Mouse (Mus musculus) ES-E14 (cell line): Measurements from ENCODE around the gene Zfp369. TPM values are rescaled to one million over a fixed set of nuclear protein-coding genes. Genes with fewer than 3 reads are reported as not detected.
"Not testable (repeated sequence)": the region's sequence is repeated elsewhere in the genome, so short reads cannot be mapped to it uniquely, and the experiment has no call there.

ENCODE experiments used
- DNase-seq: peaks from one replicate; pipeline ENCODE4 v3.0.0-alpha.2; 2013; ENCODE audit warnings: low read depth, low spot score
- H3K27ac ChIP-seq: 2 replicates; pipeline ENCODE4 v1.5.1; 2012; ENCODE audit warnings: low read depth, mild to moderate bottlenecking, low read length, moderate library complexity, mixed read lengths; ENCODE audit not compliant: poor library complexity, insufficient read depth, severe bottlenecking
- H3K36me3 ChIP-seq: 2 replicates; pipeline ENCODE4 v1.6.1; 2012; ENCODE audit warnings: mild to moderate bottlenecking, low read length, moderate library complexity, mixed read lengths; ENCODE audit not compliant: control insufficient read depth, poor library complexity, insufficient read depth, severe bottlenecking
- H3K4me1 ChIP-seq, 2 experiments: fragments of 150-350 bp in 1 of 2; sonication (generic) in 1 of 2; 2 replicates each; pipeline ENCODE4 v1.6.1; 2012; ENCODE audit warnings: low read length in 2 of 2, mild to moderate bottlenecking in 1 of 2, mixed read lengths in 1 of 2; ENCODE audit not compliant: control insufficient read depth in 2 of 2, insufficient read depth in 2 of 2, poor library complexity in 1 of 2
- H3K4me3 ChIP-seq, 2 experiments: fragments of 150-350 bp in 1 of 2; sonication (generic) in 1 of 2; 2 replicates each; pipeline ENCODE4 v1.5.1; 2012; ENCODE audit warnings: low read length in 2 of 2, low read depth in 1 of 2, mild to moderate bottlenecking in 1 of 2, mixed read lengths in 1 of 2; ENCODE audit not compliant: insufficient read depth in 1 of 2, poor library complexity in 1 of 2, severe bottlenecking in 1 of 2
- H3K9ac ChIP-seq: 2 replicates; pipeline ENCODE4 v1.6.1; 2012; ENCODE audit warnings: low read depth, mild to moderate bottlenecking, low read length, mixed read lengths; ENCODE audit not compliant: poor library complexity, insufficient read depth, severe bottlenecking
- H3K9me3 ChIP-seq: fragments of 150-350 bp; sonication (generic); 2 replicates; pipeline ENCODE4 v1.6.1; 2012; ENCODE audit warnings: low read depth, mild to moderate bottlenecking, low read length; ENCODE audit not compliant: control insufficient read depth, insufficient read depth
- CHD2 ChIP-seq: IDR thresholded peaks from 2 replicates; pipeline ENCODE4 v1.6.1; 2014; ENCODE audit warnings: mild to moderate bottlenecking, low read depth, low read length, inconsistent platforms
- HCFC1 ChIP-seq: IDR thresholded peaks from 2 replicates; pipeline ENCODE4 v1.6.1; 2012; ENCODE audit warnings: low read length, inconsistent platforms, borderline replicate concordance; ENCODE audit not compliant: insufficient read depth
- MAFK ChIP-seq: IDR thresholded peaks from 2 replicates; pipeline ENCODE4 v1.6.1; 2014; ENCODE audit warnings: mild to moderate bottlenecking, low read depth, low read length, inconsistent platforms; ENCODE audit not compliant: insufficient read depth
- ZC3H11A ChIP-seq: IDR thresholded peaks from 2 replicates; pipeline ENCODE4 v1.6.1; 2012; ENCODE audit warnings: low read depth, mild to moderate bottlenecking, inconsistent platforms, low read length, borderline replicate concordance
- ZNF384 ChIP-seq: IDR thresholded peaks from 2 replicates; pipeline ENCODE4 v1.6.1; 2012; ENCODE audit warnings: low read depth, low read length, inconsistent platforms
- in situ Hi-C, 2 experiments: fragments of 600-800 bp; cut with MboI; formaldehyde crosslinking; loops; one replicate each; pipeline ENCODE4 v1.15.1; 2025; ENCODE audit warnings: low sequenced_read_pairs in 2 of 2, inconsistent platforms in 1 of 2; ENCODE audit not compliant: unreplicated experiment in 2 of 2
- total RNA-seq: library from RNA; depleted of rRNA; stranded (reverse); fragments of 300-350 nt; gene quantifications from 2 replicates; pipeline ENCODE4 v1.2.3, GENCODE M21; 2012; rRNA removed

Gene Zfp369
- total RNA-seq, 1 experiment, result 30.7 TPM

DNA sequence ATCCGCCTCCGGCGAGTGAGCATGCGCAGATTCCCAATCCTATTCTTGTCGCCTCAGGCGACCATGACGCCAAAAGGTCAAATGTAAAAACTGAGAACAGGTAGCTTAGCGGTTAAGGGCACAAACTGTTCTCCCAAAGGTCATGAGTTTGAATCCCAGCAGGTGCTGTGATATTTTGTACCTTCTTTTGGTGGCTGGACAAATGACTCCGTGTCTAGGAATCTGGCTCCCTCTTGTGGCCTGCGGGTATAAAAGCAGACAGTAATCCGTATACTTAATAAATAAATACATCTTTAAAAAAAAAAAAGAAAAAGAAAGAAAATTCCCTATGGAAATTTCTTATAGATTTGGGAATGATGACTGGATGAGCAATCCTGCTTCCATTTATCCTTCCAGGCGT, 32.2 kb downstream of the Zfp369 start:
- in situ Hi-C loops, H3K36me3 ChIP-seq, H3K4me1 ChIP-seq, H3K27ac ChIP-seq, H3K9me3 ChIP-seq: not testable (repeated sequence)
- Histone ChIP-seq H3K4me3 (peak overlapping the region; percentile 55 to 72), H3K9ac (peak overlapping the region; percentile 70)
- peak; percentile 56 for DNase-seq
- peak; percentile 31; the same call in 1 of the 2 replicates for TF ChIP-seq ZNF384

DNA sequence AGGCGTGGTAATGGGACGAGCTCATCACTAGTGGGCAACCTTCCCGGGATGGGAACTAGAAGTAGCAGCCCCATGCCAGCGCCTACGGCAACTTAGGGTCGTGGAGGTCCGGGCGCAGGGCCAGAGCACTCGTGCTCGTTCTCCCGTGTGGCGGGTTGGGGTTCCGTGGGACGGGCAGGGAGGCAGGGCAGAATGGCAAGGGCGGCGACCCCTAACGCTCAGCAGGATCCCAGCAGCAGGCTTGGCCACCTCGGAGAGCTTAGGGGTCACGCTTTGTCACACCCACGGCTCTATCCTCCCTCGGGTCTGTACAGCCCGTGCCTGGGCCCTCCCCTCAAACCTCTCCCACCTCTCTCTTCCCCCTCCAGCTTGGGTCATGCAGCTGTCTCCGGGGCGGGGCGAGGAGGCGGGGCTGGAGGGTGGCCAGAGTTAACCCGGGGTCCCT, 32.7 kb downstream of the Zfp369 start:
- Histone ChIP-seq H3K4me3 (peak overlapping the region; percentile 55 to 72), H3K4me1 (peaks cover 0 to 3% of the 10 kb centered on the region in 2 experiments; a peak in 1 of 4 replicates), H3K36me3 (no peaks in the 10 kb centered on the region), H3K9ac (peak overlapping the region; percentile 70), H3K27ac (no peak overlapping the region), H3K9me3 (no peaks in the 10 kb centered on the region)
- TF ChIP-seq HCFC1 (no peak), ZNF384 (no peak), ZC3H11A (no peak), MAFK (no peak), CHD2 (no peak)
- in situ Hi-C loops, result no loop called here
- DNase-seq, result peak; percentile 36

DNA sequence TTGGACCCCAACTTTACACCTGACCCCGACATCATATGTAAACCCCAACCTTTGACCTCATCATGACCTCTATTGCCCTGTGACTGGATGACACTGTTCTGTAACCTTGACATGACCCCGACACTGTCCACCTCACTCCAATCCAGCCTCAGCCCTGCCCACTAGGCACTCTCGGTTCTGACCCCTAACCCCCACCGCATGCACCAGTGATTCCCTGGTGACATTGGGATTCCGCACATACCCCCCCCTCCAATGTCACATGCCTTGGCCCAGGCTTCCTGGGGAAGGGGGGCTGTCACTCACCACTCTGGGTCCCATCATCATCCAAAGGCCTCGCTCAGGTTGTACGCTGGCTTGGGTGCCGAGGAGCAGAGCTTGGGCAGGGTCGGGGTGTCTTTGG, 33.2 kb downstream of the Zfp369 start:
- H3K4me1 ChIP-seq, result peaks cover 0 to 3% of the 10 kb centered on the region in 2 experiments; a peak in 1 of 4 replicates
- no peak for DNase-seq
- H3K27ac ChIP-seq, result no peak overlapping the region
- no peaks in the 10 kb centered on the region for H3K36me3 ChIP-seq
- in situ Hi-C loops, result no loop called here
- H3K4me3 ChIP-seq, result no peak overlapping the region
- H3K9ac ChIP-seq, result no peak overlapping the region
- no peaks in the 10 kb centered on the region for H3K9me3 ChIP-seq
- TF ChIP-seq ZC3H11A, result no peak
- TF ChIP-seq HCFC1, result no peak
- no peak for TF ChIP-seq MAFK
- TF ChIP-seq ZNF384, result no peak
- no peak for TF ChIP-seq CHD2

DNA sequence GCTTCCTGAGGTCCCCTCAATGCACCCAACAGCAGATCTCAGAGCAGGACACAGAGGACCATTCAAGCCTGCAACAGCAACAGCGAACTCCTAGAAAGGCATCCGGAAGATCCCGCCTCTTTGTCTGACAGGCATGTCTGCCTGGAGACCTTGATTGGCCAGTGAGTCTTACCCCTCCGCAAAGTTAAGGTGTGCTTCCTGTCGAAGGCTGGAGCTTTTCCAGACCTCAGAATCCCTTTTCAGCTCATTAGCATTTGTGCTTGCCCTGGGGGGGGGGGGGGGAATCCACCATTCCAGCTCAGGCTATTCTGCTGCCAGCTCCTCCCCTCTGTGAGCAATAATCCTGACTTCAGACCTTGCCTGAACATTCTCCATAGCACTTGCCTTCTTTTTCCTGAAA, 69.9 kb downstream of the Zfp369 start:
- H3K9ac ChIP-seq, H3K27ac ChIP-seq, H3K36me3 ChIP-seq, H3K9me3 ChIP-seq, in situ Hi-C loops, H3K4me1 ChIP-seq: not testable (repeated sequence)
- peak; percentile 34 for DNase-seq
- H3K4me3 ChIP-seq, result peak overlapping the region in 1 of 2 experiments; percentile 54; a peak in 2 of 4 replicates

DNA sequence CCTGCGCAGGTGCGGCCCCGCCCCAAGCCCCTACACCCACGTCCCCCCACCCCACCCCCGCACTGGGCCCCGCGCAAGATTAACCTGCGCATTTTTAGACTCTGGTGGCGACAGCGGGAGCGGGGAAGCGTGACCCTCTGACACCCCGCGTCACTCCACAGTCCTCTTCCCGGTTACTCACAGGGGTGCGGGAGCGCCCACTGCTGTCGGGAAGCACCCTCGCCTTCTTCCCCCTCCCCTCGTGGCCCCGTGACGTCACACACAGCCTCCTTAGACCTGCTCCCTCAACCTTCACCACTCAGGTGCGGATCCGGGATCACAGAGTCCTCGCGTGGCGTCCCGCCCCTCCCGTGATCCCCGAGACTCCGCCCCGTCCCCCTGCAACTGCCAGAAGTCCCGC, 73.2 kb downstream of the Zfp369 start:
- H3K36me3 ChIP-seq, H3K9me3 ChIP-seq, H3K27ac ChIP-seq, H3K4me1 ChIP-seq: not testable (repeated sequence)
- Histone ChIP-seq H3K4me3 (peak overlapping the region; percentile 66), H3K9ac (peak overlapping the region; percentile 49)
- peak; percentile 54 for DNase-seq
- in situ Hi-C loops, result loop anchor here in 1 of 2 experiments (25.0 kb wide), 1 partner anchor 236 kb away; no protein-coding TSS in a partner anchor

Other genes with a start within 250 kb of the Zfp369 start
- gene Spata31d1c, start 245.8 kb upstream of the Zfp369 start, total RNA-seq, result not detected in 2 replicates
- gene Prss47, start 226.1 kb upstream of the Zfp369 start, total RNA-seq, result not detected in 2 replicates
- 43.1 and 56.2 TPM in 2 replicates for gene Mfsd14b, start 165.8 kb upstream of the Zfp369 start, total RNA-seq
- not detected in 2 replicates for gene Olfr465-ps1, start 140.7 kb upstream of the Zfp369 start, total RNA-seq
- gene Olfr466, start 128.6 kb upstream of the Zfp369 start, total RNA-seq, result not detected in 2 replicates
- 1.1 and 4.6 TPM in 2 replicates for gene Nlrp4f, start 72.8 kb upstream of the Zfp369 start, total RNA-seq
- 0.21 TPM in 1 of 2 replicates, not detected in the other for gene Gm10775, start 19.3 kb upstream of the Zfp369 start, total RNA-seq
- gene Gm10139, start 233.9 kb downstream of the Zfp369 start, total RNA-seq, result not detected in 2 replicates